Mouse (Mus musculus) forebrain, embryonic 14.5 days (tissue): ENCODE results near the gene Evi5. TPM values are rescaled to one million over a fixed set of nuclear protein-coding genes. Genes with fewer than 3 reads are reported as not detected.
A peak's percentile ranks its signal among the peaks of the same experiment; 100 is the strongest.
"Not testable (repeated sequence)": the region's sequence is repeated elsewhere in the genome, so short reads cannot be mapped to it uniquely, and the experiment has no call there.

Experiments used
- ATAC-seq: fragments of 200-750 bp; cut with Nextera tagmentation; 2 replicates; pipeline ENCODE4 v1.8.0; 2017; ENCODE audit warnings: mild to moderate bottlenecking, moderate library complexity
- DNase-seq: peaks from one replicate; pipeline ENCODE4 v3.0.0-alpha.2; 2015; ENCODE audit warnings: low spot score
- H3K27ac ChIP-seq: fragments of 300-500 bp; sonication (generic); 2 replicates; pipeline ENCODE4 v1.5.1; 2014; ENCODE audit warnings: low read depth, mild to moderate bottlenecking, control low read depth, low read length, moderate library complexity
- H3K27me3 ChIP-seq: fragments of 300-500 bp; sonication (generic); replicated peaks from 2 replicates; pipeline ENCODE4 v1.6.1; 2014; ENCODE audit warnings: low read length, control low read depth, mixed read lengths; ENCODE audit not compliant: control insufficient read depth, insufficient read depth
- H3K36me3 ChIP-seq: fragments of 300-500 bp; sonication (generic); 2 replicates; pipeline ENCODE4 v1.6.1; 2014; ENCODE audit warnings: low read length, control low read depth; ENCODE audit not compliant: control insufficient read depth, insufficient read depth
- H3K4me1 ChIP-seq: fragments of 300-500 bp; sonication (generic); 2 replicates; pipeline ENCODE4 v1.6.1; 2014; ENCODE audit warnings: antibody characterized with exemption, low read length, control low read depth; ENCODE audit not compliant: control insufficient read depth, insufficient read depth
- H3K4me2 ChIP-seq: fragments of 300-500 bp; sonication (generic); 2 replicates; pipeline ENCODE4 v1.6.1; 2014; ENCODE audit warnings: mild to moderate bottlenecking, control low read depth, low read length
- H3K4me3 ChIP-seq: fragments of 300-500 bp; sonication (generic); 2 replicates; pipeline ENCODE4 v1.5.1; 2014; ENCODE audit warnings: low read depth, low read length, control low read depth
- H3K9ac ChIP-seq: fragments of 300-500 bp; sonication (generic); 2 replicates; pipeline ENCODE4 v1.6.1; 2014; ENCODE audit warnings: mild to moderate bottlenecking, low read length, control low read depth, moderate library complexity
- H3K9me3 ChIP-seq: fragments of 300-500 bp; sonication (generic); replicated peaks from 2 replicates; pipeline ENCODE4 v1.6.1; 2016; ENCODE audit warnings: low read length, control low read depth, mixed read lengths; ENCODE audit not compliant: control insufficient read depth
- WGBS: fragments of 180-500 bp; shearing (Covaris S2); extraction: QIAGEN DNeasy Blood & Tissue Kit; methylation state at CpG from one replicate; pipeline ENCODE4 v1.1.7; 2014; 5-methylcytosine and 5-hydroxymethylcytosine counted together
- polyA plus RNA-seq: library from polyadenylated mRNA; unstranded; fragments of >200 nt; fragmentation: Nextera tagmentation; extraction: Ambion mirVana; gene quantifications from 2 replicates; pipeline ENCODE4 v1.2.1, GENCODE M21; 2014

Gene Evi5
- polyA plus RNA-seq, 1 experiment from 2014 or later = 38.8 TPM

DNA sequence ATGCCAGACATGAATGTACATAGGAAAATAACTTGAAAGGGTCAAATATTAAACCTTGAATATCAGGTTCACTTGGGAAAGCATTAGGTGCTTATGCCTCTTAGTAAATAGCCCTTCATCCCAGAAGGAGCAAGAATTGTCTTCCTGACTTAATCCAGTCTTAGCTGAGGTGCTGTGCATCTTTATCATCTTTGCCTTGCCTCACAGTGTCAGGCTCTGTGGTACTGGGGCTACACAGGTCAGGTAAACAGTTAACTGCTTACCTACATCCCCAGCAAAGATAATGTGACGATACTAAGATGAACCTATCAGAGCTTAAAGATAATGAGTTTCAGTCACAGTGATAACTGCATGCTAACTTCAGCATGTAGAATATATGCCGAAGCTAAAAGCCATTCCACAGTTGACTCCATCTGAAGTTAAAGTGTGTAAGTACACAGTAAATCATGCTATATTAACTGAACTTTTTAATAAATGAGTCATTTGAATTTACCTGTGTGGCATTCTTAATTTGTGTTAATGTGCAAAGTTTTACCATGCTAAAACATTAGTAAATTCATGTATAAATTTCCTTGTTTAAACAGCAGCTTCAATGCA is 33.7 kb upstream of the Evi5 start:
- Histone ChIP-seq H3K9ac (no peak overlapping the region), H3K36me3 (peaks cover 70% of the 10 kb centered on the region), H3K27ac (no peak overlapping the region), H3K9me3 (no peaks in the 10 kb centered on the region), H3K4me3 (no peak overlapping the region), H3K27me3 (no peaks in the 10 kb centered on the region), H3K4me1 (no peaks in the 10 kb centered on the region), H3K4me2 (no peak overlapping the region)
- DNase-seq (no peak), ATAC-seq (no peak)
- 95% methylated on average over 2 of the region's 2 CpGs for WGBS

DNA sequence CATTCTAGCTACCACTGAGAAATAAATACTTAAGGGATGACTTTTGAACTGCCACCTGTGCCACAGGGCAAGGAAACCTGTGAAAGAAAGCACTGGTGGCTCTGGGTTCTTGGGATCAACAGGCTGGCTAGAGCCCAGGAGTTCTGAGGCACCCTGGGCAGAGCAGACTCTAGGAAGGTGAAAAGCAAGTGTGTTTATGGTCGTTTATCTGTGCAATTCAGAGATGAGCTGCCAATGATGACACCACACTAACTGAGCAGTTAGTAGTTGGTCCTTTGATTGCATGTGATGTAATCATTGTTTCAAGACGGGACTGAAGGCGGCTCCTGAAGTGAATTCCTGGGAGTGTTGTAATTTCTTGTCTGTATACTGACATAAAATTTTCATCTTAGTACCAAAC is 29.4 kb upstream of the Evi5 start:
- peaks cover 8% of the 10 kb centered on the region; the same call in 1 of the 2 replicates for H3K4me1 ChIP-seq
- H3K4me3 ChIP-seq = no peak overlapping the region
- H3K9me3 ChIP-seq = no peaks in the 10 kb centered on the region
- H3K9ac ChIP-seq = no peak overlapping the region
- H3K27ac ChIP-seq = no peak overlapping the region
- H3K4me2 ChIP-seq = no peak overlapping the region
- WGBS = 85% methylated on average over 3 of the region's 3 CpGs
- DNase-seq (no peak), ATAC-seq (no peak)
- no peaks in the 10 kb centered on the region for H3K27me3 ChIP-seq
- peaks cover 72% of the 10 kb centered on the region for H3K36me3 ChIP-seq

DNA sequence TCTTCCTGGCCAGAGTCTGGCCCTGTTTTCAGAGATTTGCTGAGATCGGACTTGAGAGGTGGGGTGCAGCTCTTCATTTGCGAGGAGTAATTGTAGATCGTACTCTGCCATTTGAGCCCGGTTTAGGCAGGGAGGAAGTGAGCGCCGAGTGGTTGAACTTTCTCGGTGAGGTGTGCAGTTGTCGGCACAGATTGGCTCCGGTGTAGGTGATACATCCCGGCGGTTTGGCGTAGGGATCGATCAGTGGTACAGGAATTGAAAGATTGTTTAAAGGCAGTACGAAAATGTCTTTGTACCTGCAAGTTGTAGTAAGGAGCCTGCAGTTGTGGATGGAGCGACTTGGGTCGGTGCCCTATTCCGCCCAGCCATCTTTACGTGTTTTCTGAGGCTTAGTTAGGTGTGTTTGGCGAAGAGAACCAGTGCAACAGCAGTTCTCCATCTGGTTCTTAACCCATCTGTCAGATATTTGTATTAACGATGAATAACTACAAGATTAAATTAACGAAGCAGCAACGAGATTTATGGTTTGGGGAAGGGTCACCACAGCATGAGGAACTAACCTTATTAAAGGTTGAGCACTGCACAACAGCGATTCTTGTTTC is 26.2 kb upstream of the Evi5 start:
- H3K36me3 ChIP-seq = peaks cover 41% of the 10 kb centered on the region
- H3K4me3 ChIP-seq = peak overlapping the region; percentile 99
- ATAC-seq (no peak), DNase-seq (peak; percentile 13)
- peaks cover 8% of the 10 kb centered on the region; the same call in 1 of the 2 replicates for H3K4me1 ChIP-seq
- no peaks in the 10 kb centered on the region for H3K9me3 ChIP-seq
- H3K27me3 ChIP-seq = no peaks in the 10 kb centered on the region
- under 1% methylated on average over 23 of the region's 23 CpGs for WGBS
- peak overlapping the region; percentile 97 for H3K9ac ChIP-seq
- H3K4me2 ChIP-seq = peak overlapping the region; percentile 73
- peak overlapping the region; percentile 87; the same call in 1 of the 2 replicates for H3K27ac ChIP-seq

DNA sequence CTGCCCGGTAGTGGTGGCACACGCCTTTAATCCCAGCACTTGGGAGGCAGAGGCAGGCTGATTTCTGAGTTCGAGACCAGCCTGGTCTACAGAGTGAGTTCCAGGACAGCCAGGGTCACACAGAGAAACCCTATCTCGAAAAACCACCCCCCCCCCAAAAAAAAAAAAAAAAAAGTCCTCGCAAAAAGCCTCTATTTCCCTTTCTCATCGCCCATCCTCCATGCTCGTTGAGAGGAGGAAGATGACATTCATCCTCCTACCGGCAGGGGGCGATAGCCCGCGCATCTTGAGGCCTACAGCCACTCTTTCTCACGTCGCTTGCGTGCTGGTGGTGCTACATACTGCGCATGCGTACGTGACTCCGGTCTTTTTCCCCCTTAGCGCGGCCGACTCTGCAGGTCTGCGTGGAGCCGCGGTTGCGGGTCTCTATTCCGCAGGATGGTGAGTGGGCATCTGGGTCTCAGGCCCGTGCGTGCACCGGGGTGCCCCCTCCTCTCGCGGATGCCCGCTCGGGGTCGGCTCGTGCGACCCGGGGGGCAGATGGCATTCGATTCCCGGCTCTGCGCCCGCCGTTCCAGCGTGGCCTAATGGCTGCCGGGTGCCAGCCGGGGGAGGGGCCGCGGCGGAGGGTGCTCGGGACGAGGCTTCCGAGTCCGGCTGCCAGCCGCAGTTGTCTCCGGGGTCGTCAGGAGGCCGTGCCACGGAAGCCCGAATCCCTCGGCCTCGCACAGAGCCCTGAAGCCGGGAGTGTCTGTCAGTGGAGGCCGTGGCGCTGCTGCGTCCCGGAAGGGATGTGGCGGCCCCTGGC is 25.5 kb upstream of the Evi5 start, which contains the start of gene Rpl5:
Gene Rpl5 (plus strand): TSS at position 297 of the 808 bp plus-strand sequence.
- peaks cover 34% of the 10 kb centered on the region for H3K36me3 ChIP-seq
- H3K9me3 ChIP-seq = no peaks in the 10 kb centered on the region
- 4% methylated on average over 66 of the region's 66 CpGs for WGBS
- peak within 1 kb of the TSS; percentile 73 for H3K4me2 ChIP-seq
- peak within 1 kb of the TSS; percentile 99 for H3K4me3 ChIP-seq
- H3K27me3 ChIP-seq = no peaks in the 10 kb centered on the region
- peak; percentile 98 for DNase-seq
- peak; percentile 99 for ATAC-seq
- peak within 1 kb of the TSS; percentile 97 for H3K9ac ChIP-seq
- H3K27ac ChIP-seq = peak within 1 kb of the TSS; percentile 87
- peaks cover 8% of the 10 kb centered on the region; the same call in 1 of the 2 replicates for H3K4me1 ChIP-seq

DNA sequence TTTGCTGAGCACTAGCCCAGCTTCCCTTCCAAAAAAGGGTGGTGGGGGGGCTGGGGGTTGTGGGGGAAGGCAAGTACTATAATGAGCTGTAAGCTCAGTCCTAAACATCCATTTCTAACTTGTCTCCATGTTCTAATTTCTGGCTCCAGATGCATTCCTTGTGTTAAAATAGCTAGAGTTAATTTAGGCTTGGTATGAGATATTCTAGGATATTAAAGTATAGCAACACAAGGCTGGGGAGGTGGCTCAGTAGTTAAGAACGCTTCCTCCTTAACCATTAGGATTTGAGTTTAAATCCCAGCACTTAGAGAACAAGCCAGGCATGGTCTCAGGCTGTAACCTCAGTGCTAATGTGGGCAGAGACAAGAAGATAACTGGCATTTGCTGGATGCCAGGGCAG is 21.4 kb upstream of the Evi5 start:
- Histone ChIP-seq H3K4me1 (no peaks in the 10 kb centered on the region), H3K9me3 (no peaks in the 10 kb centered on the region), H3K9ac (no peak overlapping the region), H3K36me3 (no peaks in the 10 kb centered on the region), H3K27ac (no peak overlapping the region), H3K4me2 (no peak overlapping the region), H3K4me3 (no peak overlapping the region), H3K27me3 (no peaks in the 10 kb centered on the region)
- ATAC-seq (no peak), DNase-seq (no peak)
- WGBS = 69% methylated on average over 1 of the region's 1 CpGs

DNA sequence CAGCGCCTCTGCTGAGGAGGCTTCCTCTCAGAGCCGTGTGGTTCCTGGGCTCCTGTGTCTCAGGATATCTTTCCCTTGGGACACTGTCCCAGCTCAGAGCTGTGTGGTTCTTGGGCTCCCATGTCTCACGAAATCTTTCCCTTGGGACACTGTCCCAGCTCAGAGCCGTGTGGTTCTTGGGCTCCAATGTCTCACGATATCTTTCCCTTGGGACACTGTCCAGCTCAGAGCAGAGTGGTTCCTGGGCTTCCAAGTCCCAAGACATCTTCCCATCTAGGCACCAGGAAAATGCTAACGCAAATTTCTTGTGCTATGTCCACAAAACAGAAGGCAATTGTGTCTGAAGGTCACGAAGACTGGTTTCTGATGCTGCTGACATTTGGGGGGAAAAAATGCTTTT is 19.8 kb upstream of the Evi5 start:
- H3K27me3 ChIP-seq = no peaks in the 10 kb centered on the region
- ATAC-seq = no peak
- DNase-seq = no peak
- no peak overlapping the region for H3K4me3 ChIP-seq
- H3K9ac ChIP-seq = no peak overlapping the region
- 75% methylated on average over 7 of the region's 7 CpGs for WGBS
- H3K27ac ChIP-seq = no peak overlapping the region
- H3K9me3 ChIP-seq = no peaks in the 10 kb centered on the region
- H3K36me3 ChIP-seq = no peaks in the 10 kb centered on the region
- no peaks in the 10 kb centered on the region for H3K4me1 ChIP-seq
- H3K4me2 ChIP-seq = no peak overlapping the region

DNA sequence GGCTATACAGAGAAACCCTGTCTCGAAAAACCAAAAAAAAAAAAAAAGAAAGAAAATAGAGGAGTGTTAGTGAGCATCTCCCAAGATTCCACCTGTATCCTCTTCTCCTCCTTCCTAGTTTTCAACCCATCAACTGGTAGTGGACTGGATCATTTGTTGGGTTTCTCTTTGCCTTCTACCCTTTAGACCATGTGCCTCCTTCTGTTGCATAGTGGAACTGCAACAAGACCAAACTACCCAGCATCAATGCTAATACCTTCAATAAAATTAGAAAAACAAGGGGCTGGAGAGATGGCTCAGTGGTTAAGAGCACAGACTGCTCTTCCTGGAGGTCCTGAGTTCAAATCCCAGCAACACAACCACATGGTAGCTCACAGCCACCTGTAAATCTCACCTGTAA is 16.6 kb upstream of the Evi5 start:
- not testable (repeated sequence) for H3K9me3 ChIP-seq, H3K27ac ChIP-seq, H3K27me3 ChIP-seq, H3K4me3 ChIP-seq, H3K4me2 ChIP-seq, DNase-seq, H3K4me1 ChIP-seq, ATAC-seq, H3K9ac ChIP-seq, H3K36me3 ChIP-seq
- no CpG with 5 or more reads among the region's 1 CpGs for WGBS

DNA sequence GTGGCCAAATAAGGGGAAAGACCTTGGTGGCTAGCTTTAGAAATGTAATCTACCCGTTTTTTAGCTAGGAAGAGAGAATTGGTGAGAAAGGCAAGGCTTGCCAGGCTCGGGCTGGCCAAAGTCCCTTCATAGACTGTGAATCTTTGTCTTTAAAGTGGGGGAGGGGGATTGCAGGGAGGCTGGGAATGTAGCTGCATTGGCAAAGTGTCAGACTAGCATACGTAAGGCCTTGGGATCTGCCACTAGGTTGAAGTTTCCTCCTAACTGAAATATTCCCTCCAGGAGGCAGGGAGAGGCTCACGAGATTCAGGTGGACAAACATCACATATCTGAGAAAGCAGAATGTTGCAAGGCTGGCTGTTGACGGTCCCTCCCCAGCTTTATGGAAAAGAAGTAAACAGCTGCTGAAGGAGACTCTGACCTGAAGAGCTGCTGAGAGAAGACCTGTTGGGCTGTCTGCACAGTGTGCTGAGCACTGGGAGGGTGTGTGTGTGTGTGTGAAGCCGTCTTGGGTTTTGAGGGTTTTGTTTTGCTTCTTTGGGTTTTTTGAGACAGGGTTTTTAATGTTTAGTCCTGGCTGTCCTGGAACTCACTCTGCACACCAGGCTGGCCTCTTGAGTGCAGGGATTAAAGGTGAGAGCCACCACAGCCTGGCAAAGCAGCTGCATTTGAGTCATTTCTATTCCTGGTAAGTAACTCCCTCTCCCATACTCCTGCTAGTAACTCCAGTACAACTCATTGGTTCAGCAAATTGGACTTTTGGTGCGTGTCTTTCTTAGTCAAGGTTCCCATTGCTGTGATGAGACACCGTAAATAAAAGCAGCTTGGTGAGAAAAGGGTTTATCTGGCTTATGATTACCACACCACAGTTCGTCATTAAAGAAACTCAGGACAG is 15.3 kb upstream of the Evi5 start:
- Histone ChIP-seq H3K4me2 (no peak overlapping the region), H3K9ac (no peak overlapping the region), H3K9me3 (no peaks in the 10 kb centered on the region), H3K36me3 (no peaks in the 10 kb centered on the region), H3K4me3 (no peak overlapping the region), H3K27me3 (no peaks in the 10 kb centered on the region), H3K4me1 (no peaks in the 10 kb centered on the region), H3K27ac (no peak overlapping the region)
- WGBS = 56% methylated on average over 9 of the region's 9 CpGs
- ATAC-seq = no peak
- DNase-seq = peak; percentile 37
